Mouse (Mus musculus): ENCODE results near the gene Ctcfl. TPM values are rescaled to one million over a fixed set of nuclear protein-coding genes. Genes with fewer than 3 reads are reported as not detected.
"Not testable (repeated sequence)": the region's sequence is repeated elsewhere in the genome, so short reads cannot be mapped to it uniquely, and the experiment has no call there.

Gene Ctcfl
- polyA plus RNA-seq, 1 experiment from 2014 or later = 0.15 TPM

DNA sequence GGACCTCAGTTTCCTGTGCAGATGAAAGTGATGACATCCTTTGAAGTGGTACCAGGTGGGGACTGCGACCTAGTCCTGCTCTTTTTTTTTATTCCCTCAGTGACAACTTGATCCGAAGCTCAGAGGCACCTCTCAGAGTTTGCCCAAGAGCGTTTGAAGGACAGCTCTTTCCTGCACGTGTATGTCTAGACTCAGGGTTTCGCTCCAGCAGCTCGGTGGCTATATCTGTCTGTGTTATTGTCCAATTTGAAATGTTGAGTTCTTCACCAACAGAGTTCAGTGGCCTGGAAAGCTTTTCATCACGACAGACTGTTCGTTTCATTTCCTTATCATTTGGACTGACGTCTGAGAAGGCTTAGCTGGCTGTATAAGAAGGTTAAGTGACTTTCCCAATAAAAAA lies 15.4 kb upstream of the Ctcfl start:
- H3K4me3 ChIP-seq (replicated peaks) = no peak overlapping the region
- H3K9ac ChIP-seq (replicated peaks) = no peak overlapping the region
- H3K36me3 ChIP-seq = no peaks in the 10 kb centered on the region
- no peaks in the 10 kb centered on the region for H3K27me3 ChIP-seq
- no peak overlapping the region for H3K27ac ChIP-seq
- 68% methylated on average over 9 of the region's 9 CpGs for WGBS
- no peaks in the 10 kb centered on the region for H3K9me3 ChIP-seq
- ATAC-seq = no peak
- peaks cover 14% of the 10 kb centered on the region for H3K4me1 ChIP-seq (replicated peaks)
- no peak overlapping the region for H3K4me2 ChIP-seq (replicated peaks)

DNA sequence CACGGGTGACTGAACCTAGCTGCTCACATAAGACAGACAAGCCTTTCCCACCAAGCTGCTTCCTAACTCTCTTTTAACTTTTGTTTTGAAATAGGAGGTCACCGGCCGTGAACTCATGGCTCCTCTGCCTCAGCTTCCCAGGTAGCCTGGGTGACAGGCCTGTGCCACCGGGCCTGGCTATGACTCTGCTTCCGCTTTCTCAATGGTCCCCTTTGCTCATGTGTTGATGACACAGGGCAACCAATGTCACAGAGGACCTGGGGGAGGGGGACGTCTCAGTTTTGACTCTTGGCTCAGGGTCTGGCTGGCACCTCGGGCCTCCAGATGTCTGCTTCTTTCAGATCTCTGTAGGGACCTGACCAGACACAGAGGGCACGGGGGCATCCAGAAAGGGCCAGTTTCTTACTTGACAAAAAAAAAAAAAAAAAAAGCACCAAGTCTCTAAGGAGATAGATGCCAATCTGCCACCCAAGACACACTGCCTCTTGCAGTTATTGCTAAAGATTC lies 13.5 kb upstream of the Ctcfl start:
- H3K27ac ChIP-seq = no peak overlapping the region
- H3K4me2 ChIP-seq (replicated peaks) = no peak overlapping the region
- no peaks in the 10 kb centered on the region for H3K36me3 ChIP-seq
- no peak overlapping the region for H3K4me3 ChIP-seq (replicated peaks)
- H3K9ac ChIP-seq (replicated peaks) = no peak overlapping the region
- no peaks in the 10 kb centered on the region for H3K9me3 ChIP-seq
- no peaks in the 10 kb centered on the region for H3K4me1 ChIP-seq (replicated peaks)
- WGBS = 79% methylated on average over 8 of the region's 8 CpGs
- ATAC-seq = no peak
- H3K27me3 ChIP-seq = no peaks in the 10 kb centered on the region

DNA sequence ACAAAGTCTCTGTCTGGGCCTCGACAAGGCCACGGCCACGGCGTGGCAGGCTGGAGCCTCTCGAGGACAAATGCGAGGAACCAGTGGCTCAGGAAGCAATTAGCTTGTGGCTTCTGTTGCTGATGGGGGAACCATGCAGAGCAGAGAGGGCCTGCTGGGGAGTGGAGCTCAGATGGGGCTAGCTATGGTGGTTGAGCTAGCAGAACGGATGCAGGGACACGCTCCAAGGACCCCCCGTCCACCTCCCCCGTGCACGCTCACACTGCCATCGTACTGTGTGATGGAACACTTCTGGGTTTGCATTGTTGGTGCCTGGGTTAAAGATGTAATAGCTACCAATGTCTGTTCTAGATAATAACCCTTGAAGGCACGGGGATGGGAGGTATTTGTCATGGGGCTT lies 12.9 kb upstream of the Ctcfl start:
- H3K9ac ChIP-seq (replicated peaks) = no peak overlapping the region
- H3K4me2 ChIP-seq (replicated peaks) = no peak overlapping the region
- H3K27ac ChIP-seq = no peak overlapping the region
- no peak for ATAC-seq
- no peaks in the 10 kb centered on the region for H3K27me3 ChIP-seq
- 83% methylated on average over 13 of the region's 13 CpGs for WGBS
- H3K4me1 ChIP-seq (replicated peaks) = no peaks in the 10 kb centered on the region
- H3K4me3 ChIP-seq (replicated peaks) = no peak overlapping the region
- no peaks in the 10 kb centered on the region for H3K9me3 ChIP-seq
- no peaks in the 10 kb centered on the region for H3K36me3 ChIP-seq

DNA sequence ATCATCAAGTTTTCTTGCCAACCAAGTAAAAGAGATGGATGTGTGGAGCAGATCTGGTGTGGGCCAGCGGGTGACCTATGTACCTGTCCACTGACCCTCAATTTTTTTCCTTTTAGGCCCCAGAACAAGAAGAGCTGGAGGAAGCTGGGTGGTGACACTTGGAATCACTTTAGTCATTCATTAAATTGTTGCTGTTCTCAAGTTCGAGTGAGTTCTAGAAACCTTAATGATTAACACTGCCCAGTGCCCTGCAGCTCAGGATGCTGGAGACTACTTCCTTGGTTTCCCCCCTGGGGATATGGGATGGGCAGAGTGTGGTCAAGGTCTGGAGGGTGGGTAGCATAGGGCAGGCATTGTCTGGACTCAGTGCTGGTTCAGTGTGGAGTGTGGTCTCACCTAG lies 9.8 kb upstream of the Ctcfl start:
- Histone ChIP-seq H3K9me3 (no peaks in the 10 kb centered on the region), H3K27me3 (no peaks in the 10 kb centered on the region), H3K4me3 (replicated peaks) (no peak overlapping the region), H3K36me3 (no peaks in the 10 kb centered on the region), H3K4me1 (replicated peaks) (no peaks in the 10 kb centered on the region), H3K9ac (replicated peaks) (no peak overlapping the region), H3K4me2 (replicated peaks) (no peak overlapping the region), H3K27ac (no peak overlapping the region)
- WGBS = 74% methylated on average over 2 of the region's 2 CpGs
- no peak for ATAC-seq

DNA sequence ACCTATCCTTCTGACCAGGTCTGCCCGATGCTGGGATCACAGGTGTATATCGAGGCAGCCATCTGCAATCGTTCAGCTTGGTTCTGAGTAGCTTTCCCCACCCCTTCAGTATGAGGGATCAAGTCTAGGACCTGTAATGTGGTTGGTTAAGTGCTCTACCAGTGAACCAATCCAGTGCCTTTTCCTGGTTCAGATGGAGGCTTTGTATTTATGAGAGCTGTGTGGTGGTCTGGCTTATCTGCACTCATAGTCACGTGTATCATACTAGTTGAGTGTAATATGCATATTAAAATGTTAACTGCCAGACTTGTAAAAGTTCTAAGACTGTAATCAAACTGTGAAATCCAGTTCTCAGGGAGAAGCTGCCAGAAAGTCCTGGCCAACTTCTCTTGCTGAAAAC lies 7.1 kb upstream of the Ctcfl start:
- no peaks in the 10 kb centered on the region for H3K4me1 ChIP-seq (replicated peaks)
- H3K9me3 ChIP-seq = no peaks in the 10 kb centered on the region
- H3K4me3 ChIP-seq (replicated peaks) = no peak overlapping the region
- no peak for ATAC-seq
- 89% methylated on average over 4 of the region's 4 CpGs for WGBS
- H3K36me3 ChIP-seq = no peaks in the 10 kb centered on the region
- no peak overlapping the region for H3K27ac ChIP-seq
- H3K27me3 ChIP-seq = no peaks in the 10 kb centered on the region
- no peak overlapping the region for H3K4me2 ChIP-seq (replicated peaks)
- H3K9ac ChIP-seq (replicated peaks) = no peak overlapping the region

DNA sequence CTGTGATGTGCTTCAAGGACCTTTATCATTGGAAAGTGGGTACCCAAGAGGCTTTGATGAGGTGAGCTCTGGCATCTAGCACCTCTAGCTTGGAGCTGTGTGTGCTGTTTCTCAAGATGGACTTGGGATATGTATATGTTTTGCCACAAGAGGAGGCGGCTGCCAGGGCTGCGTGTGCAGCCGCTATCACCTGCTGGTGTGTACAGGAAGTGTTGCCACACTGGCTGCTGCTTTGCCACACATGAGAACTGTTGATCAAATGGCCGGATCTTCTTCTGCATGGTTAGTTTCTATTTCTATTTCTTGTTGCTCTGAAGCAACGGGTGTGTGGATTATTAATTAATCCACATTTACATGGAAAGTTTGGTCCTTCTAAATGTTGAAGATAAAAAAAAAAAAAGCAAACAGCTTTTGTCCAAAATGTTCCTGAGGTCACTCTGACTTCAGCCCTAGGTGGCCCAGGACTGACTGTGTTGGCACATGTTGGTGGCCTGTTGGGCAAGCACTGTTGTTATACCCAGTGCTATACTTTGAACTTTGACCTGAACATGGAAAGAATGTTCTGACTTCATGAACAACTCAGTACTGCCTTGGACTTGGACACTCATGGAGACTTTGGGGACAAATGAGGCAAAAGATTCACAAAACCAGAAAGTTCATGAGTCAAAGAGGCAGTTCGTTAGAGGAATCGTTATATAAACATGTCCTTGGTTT lies 4.9 kb upstream of the Ctcfl start:
- Histone ChIP-seq H3K4me2 (replicated peaks) (no peak overlapping the region), H3K9ac (replicated peaks) (no peak overlapping the region), H3K27me3 (no peaks in the 10 kb centered on the region), H3K27ac (no peak overlapping the region), H3K4me3 (replicated peaks) (no peak overlapping the region), H3K4me1 (replicated peaks) (no peaks in the 10 kb centered on the region), H3K9me3 (no peaks in the 10 kb centered on the region), H3K36me3 (no peaks in the 10 kb centered on the region)
- WGBS = 93% methylated on average over 7 of the region's 7 CpGs
- no peak for ATAC-seq

DNA sequence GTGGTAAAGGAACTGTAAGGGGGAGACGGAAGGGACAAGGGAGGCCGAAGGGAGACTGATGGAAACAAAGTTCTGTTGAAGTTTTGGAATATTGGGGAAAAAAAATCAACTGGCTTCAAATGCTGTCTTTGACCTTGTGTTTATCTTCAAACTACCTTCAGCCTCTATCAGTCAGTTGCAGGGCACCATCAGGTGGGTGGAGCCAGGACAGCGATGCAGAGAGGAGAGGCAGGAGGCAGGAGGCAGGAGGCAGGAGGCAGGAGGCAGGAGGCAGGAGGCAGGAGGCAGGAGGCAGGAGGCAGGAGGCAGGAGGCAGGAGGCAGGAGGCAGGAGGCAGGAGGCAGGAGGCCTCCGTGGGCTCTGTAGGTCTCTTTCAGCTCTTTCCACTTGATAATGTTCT lies 792 bp upstream of the Ctcfl start:
- not testable (repeated sequence) for H3K36me3 ChIP-seq; H3K4me3 ChIP-seq (replicated peaks); H3K27me3 ChIP-seq; H3K9me3 ChIP-seq; H3K9ac ChIP-seq (replicated peaks); H3K27ac ChIP-seq; H3K4me1 ChIP-seq (replicated peaks); ATAC-seq; H3K4me2 ChIP-seq (replicated peaks)
- WGBS = 74% methylated on average over 4 of the region's 4 CpGs

DNA sequence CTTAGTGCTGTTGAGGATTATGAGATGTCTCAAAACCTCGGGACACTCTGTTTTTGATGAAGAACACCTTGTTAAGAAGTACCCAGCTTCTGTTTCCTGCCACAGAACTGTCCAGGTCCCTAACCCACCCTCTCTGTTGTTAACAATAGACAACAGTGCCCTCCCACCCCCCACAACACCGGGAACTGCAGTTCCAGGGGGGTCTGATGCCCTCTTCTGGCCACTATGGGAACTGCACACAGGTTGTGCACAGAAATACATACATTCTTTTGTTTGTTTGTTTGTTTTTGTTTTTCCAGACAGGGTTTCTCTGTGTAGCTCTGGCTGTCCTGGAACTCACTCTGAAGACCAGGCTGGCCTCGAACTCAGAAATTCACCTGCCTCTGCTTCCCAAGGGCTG lies 5.5 kb downstream of the Ctcfl start:
- not testable (repeated sequence) for H3K27ac ChIP-seq; H3K4me1 ChIP-seq (replicated peaks); H3K36me3 ChIP-seq; H3K4me3 ChIP-seq (replicated peaks); H3K27me3 ChIP-seq; ATAC-seq; H3K4me2 ChIP-seq (replicated peaks); H3K9ac ChIP-seq (replicated peaks); H3K9me3 ChIP-seq
- WGBS = 65% methylated on average over 3 of the region's 3 CpGs

DNA sequence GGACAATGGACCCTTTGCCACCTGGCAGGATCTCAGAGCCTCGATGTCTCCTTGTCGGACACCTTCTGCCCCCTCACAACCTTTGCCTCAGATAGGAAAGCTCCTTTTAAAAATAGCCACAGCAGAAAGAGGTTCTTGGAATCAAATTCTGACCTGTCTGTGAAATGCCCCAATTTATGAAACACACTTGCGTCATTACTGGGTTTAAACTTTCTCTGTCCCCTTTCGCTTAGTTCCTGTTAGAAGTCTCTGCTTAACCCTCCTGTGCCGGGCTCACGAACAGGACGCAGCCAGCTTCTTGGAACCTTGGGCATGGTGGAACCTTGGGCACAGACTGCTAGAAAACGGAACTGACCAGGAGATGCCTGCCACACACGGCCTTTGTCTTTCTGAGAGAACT lies 8.8 kb downstream of the Ctcfl start:
- Histone ChIP-seq H3K27me3 (peaks cover 17% of the 10 kb centered on the region), H3K27ac (no peak overlapping the region), H3K36me3 (no peaks in the 10 kb centered on the region), H3K4me1 (replicated peaks) (no peaks in the 10 kb centered on the region), H3K9me3 (no peaks in the 10 kb centered on the region), H3K4me3 (replicated peaks) (no peak overlapping the region), H3K4me2 (replicated peaks) (no peak overlapping the region), H3K9ac (replicated peaks) (no peak overlapping the region)
- ATAC-seq = no peak
- WGBS = 92% methylated on average over 9 of the region's 9 CpGs

DNA sequence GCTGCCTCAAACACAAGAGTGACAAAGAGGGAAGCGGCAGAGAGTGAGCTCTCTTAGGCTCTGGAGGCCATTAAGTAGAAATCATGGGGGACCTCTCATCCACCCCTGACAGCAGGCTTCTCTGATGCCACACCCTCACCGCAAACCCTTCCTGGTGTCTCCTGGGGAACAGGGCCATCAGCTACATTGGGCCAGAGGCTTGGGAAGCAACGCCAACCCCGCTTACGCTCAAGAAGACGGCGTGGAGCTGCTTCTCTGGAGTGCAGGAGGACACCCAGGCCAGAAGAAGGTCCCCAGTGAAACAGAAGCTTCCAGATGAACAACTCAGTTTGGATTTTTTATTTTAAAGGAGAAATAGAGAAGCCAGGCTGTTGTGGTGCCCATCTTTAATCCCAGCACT lies 9.8 kb downstream of the Ctcfl start:
- H3K36me3 ChIP-seq = no peaks in the 10 kb centered on the region
- 96% methylated on average over 7 of the region's 7 CpGs for WGBS

DNA sequence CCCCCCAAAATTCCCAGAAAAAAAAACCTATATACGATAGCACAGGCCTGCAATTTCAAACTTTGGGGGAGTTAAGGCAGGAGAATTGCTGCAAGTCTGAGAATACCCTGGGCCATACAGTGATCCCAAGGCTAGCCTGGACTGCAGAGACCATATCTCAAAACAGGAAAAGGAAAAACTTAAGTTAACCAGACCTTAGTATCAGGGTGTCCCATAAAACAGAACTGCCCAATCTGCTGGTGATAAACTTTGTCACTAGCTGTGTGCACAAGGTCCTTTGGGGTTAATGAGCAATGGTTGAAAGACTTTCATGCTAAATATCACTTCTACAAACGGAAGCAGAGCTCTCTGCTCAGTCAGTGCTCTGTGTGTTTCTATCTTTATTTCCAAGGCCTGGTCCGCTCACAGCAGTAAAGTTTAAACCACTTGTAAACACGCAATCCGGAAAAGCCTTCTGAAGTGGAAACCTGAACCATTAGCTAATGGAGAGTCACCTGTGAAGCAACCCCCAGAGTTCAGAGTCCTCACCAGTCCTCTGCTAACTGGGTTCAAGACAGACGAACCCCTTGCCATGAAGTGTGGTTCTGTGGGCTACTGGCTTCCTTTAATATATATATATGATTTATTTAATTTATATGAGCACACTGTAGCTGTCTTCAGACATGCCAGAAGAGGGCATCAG lies 10.7 kb downstream of the Ctcfl start:
- Histone ChIP-seq H3K27ac (no peak overlapping the region), H3K9me3 (no peaks in the 10 kb centered on the region), H3K36me3 (no peaks in the 10 kb centered on the region), H3K4me1 (replicated peaks) (no peaks in the 10 kb centered on the region), H3K4me3 (replicated peaks) (no peak overlapping the region), H3K9ac (replicated peaks) (no peak overlapping the region), H3K27me3 (peaks cover 17% of the 10 kb centered on the region), H3K4me2 (replicated peaks) (no peak overlapping the region)
- WGBS = 88% methylated on average over 6 of the region's 6 CpGs
- ATAC-seq = no peak

More for the DNA sequence above, 9.8 kb downstream of the Ctcfl start:
- no peaks in the 10 kb centered on the region for H3K9me3 ChIP-seq
- ATAC-seq = no peak
- H3K4me3 ChIP-seq (replicated peaks) = no peak overlapping the region
- H3K4me2 ChIP-seq (replicated peaks) = no peak overlapping the region
- H3K9ac ChIP-seq (replicated peaks) = no peak overlapping the region
- no peak overlapping the region for H3K27ac ChIP-seq
- H3K4me1 ChIP-seq (replicated peaks) = no peaks in the 10 kb centered on the region
- peaks cover 17% of the 10 kb centered on the region for H3K27me3 ChIP-seq

DNA sequence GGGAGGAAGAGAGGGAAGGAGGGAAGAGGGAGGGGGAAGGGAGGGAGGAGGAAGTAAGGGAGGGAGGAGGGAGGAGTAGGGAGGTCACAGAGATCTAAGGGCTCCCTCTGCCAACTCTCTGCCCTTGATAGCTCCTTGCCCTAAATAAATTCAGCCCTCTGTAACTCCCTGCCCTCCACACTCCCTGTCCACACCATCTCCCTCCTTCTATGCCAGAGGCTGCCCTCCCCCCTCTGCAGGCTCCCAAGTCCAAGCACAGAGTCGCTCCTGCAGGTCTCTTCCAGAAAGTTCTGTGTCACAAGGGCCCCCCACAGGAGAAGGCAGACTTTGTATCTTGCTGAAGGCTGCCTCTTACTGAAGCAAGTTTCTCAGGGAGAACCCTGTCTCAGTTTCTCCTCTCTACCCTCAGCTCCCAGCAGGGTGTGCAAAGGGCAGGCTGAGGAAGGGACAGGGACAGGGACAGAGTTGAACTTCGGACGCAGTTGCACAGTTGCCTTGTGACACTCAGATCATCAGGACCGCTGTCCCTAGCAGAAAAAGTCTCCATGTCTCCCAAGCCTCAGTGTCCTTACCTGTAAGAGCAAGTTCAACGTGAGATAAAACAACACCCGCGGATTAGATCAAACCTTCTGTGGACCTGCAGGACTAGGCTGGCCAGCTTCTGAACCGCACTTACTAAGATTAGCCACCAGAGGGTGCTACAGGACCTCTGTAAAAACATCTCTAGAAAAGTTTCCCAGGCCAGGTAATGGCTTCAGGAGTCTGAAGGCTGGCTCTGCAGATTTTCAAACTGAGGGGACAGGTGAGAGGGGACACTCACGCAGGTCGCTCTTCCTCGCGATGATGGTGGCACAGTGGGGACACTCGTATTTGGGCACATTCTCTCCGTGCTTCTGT lies 12.2 kb downstream of the Ctcfl start:
- ATAC-seq = peak; percentile 45
- Histone ChIP-seq H3K36me3 (no peaks in the 10 kb centered on the region), H3K4me2 (replicated peaks) (no peak overlapping the region), H3K27me3 (peaks cover 17% of the 10 kb centered on the region), H3K9ac (replicated peaks) (no peak overlapping the region), H3K9me3 (no peaks in the 10 kb centered on the region), H3K4me1 (replicated peaks) (no peaks in the 10 kb centered on the region), H3K4me3 (replicated peaks) (no peak overlapping the region), H3K27ac (no peak overlapping the region)
- WGBS = 19% methylated on average over 14 of the region's 14 CpGs

Data from midbrain, embryonic 13.5 days (tissue).